Mouse (Mus musculus) frontal cortex, adult (tissue): Measurements from ENCODE around the gene Suox.
"Not testable (repeated sequence)": the region's sequence is repeated elsewhere in the genome, so short reads cannot be mapped to it uniquely, and the experiment has no call there.

Experiments used
- ATAC-seq: cut with Nextera tagmentation; 2 replicates; pipeline ENCODE4 v1.9.2; 2017; ENCODE audit warnings: mild to moderate bottlenecking, moderate library complexity, mixed read lengths; ENCODE audit not compliant: low TSS enrichment

The Suox gene

GRCm38 (mm10) chr10:128627398-128628317, 46.2 kb downstream of the Suox start:
- no peak for ATAC-seq

- ATAC-seq, result peak; percentile 98
These were observed 47.3 kb downstream of the Suox start, which contains the start of gene Rps26 for GRCm38 (mm10) chr10:128626311-128627310. Rps26 (minus strand) TSS chr10:128626747.

GRCm38 (mm10) chr10:128625287-128625894, 48.5 kb downstream of the Suox start:
- no peak for ATAC-seq

GRCm38 (mm10) chr10:128623106-128623613, 50.7 kb downstream of the Suox start:
- not testable (repeated sequence) for ATAC-seq

GRCm38 (mm10) chr10:128622702-128623101, 51.2 kb downstream of the Suox start:
- ATAC-seq, result no peak

GRCm38 (mm10) chr10:128621986-128622520, 51.8 kb downstream of the Suox start:
- no peak for ATAC-seq

GRCm38 (mm10) chr10:128620241-128620640, 53.6 kb downstream of the Suox start:
- ATAC-seq, result no peak
